Mouse (Mus musculus): Measurements from ENCODE around the gene Id1.

GRCm38 (mm10) chr2:152741153-152742041 lies 5.3 kb downstream of the Id1 start:
- TF ChIP-seq CTCF (IDR thresholded peaks at IDR 0.05; ENCODE audit: extremely low read depth, insufficient read length, insufficient replicate concordance, low read depth, low read length) = no peak
- no peak for TF ChIP-seq POLR2A (IDR thresholded peaks at IDR 0.05; ENCODE audit: low read depth, low read length)

Data from small intestine, adult 2 months (tissue).